Mouse (Mus musculus) midbrain, postnatal 0 days (tissue): ENCODE data around the gene Cga. TPM values are rescaled to one million over a fixed set of nuclear protein-coding genes. Genes with fewer than 3 reads are reported as not detected.

Experiments
- ATAC-seq: fragments of 200-750 bp; cut with Nextera tagmentation; 2 replicates; pipeline ENCODE4 v1.8.0; 2017; ENCODE audit warnings: moderate number of reproducible peaks, mild to moderate bottlenecking, moderate TSS enrichment, moderate library complexity; ENCODE audit not compliant: low FRiP score
- DNase-seq: peaks from one replicate; pipeline ENCODE4 v3.0.0-alpha.2; 2015; ENCODE audit warnings: low spot score
- H3K27ac ChIP-seq: fragments of 300-500 bp; sonication (generic); 2 replicates; pipeline ENCODE4 v1.5.1; 2014; ENCODE audit warnings: low read depth, mild to moderate bottlenecking, low read length, mixed read lengths
- H3K27me3 ChIP-seq: fragments of 300-500 bp; sonication (generic); 2 replicates; pipeline ENCODE4 v1.6.1; 2014; ENCODE audit warnings: low read length, control low read depth, mixed read lengths; ENCODE audit not compliant: insufficient read depth
- H3K36me3 ChIP-seq: fragments of 300-500 bp; sonication (generic); 2 replicates; pipeline ENCODE4 v1.6.1; 2014; ENCODE audit warnings: low read length, control low read depth, mixed read lengths; ENCODE audit not compliant: insufficient read depth
- H3K4me1 ChIP-seq: fragments of 300-500 bp; sonication (generic); 2 replicates; pipeline ENCODE4 v1.6.1; 2014; ENCODE audit warnings: mild to moderate bottlenecking, control low read depth, antibody characterized with exemption, low read length, mixed read lengths; ENCODE audit not compliant: insufficient read depth
- H3K4me2 ChIP-seq: fragments of 300-500 bp; sonication (generic); 2 replicates; pipeline ENCODE4 v1.6.1; 2014; ENCODE audit warnings: low read depth, mild to moderate bottlenecking, low read length, mixed read lengths; ENCODE audit not compliant: poor library complexity, severe bottlenecking
- H3K4me3 ChIP-seq: fragments of 300-500 bp; sonication (generic); 2 replicates; pipeline ENCODE4 v1.5.1; 2014; ENCODE audit warnings: low read depth, mild to moderate bottlenecking, low read length, moderate library complexity
- H3K9ac ChIP-seq: fragments of 300-500 bp; sonication (generic); replicated peaks from 2 replicates; pipeline ENCODE4 v1.6.1; 2014; ENCODE audit warnings: mild to moderate bottlenecking, low read length, moderate library complexity, mixed read lengths; ENCODE audit not compliant: poor library complexity, severe bottlenecking
- H3K9me3 ChIP-seq: fragments of 300-500 bp; sonication (generic); 2 replicates; pipeline ENCODE4 v1.6.1; 2016; ENCODE audit warnings: low read length, control low read depth
- CTCF ChIP-seq: IDR thresholded peaks from 2 replicates; pipeline ENCODE4 v1.5.1; 2016; ENCODE audit warnings: antibody characterized with exemption, mild to moderate bottlenecking
- WGBS: fragments of 180-500 bp; shearing (Covaris S2); extraction: QIAGEN DNeasy Blood & Tissue Kit; methylation state at CpG from one replicate; pipeline ENCODE4 v1.1.7; 2014; 5-methylcytosine and 5-hydroxymethylcytosine counted together
- polyA plus RNA-seq: library from polyadenylated mRNA; unstranded; fragments of >200 nt; fragmentation: Nextera tagmentation; extraction: Ambion mirVana; gene quantifications from 2 replicates; pipeline ENCODE4 v1.2.1, GENCODE M21; 2015
- total RNA-seq: library from RNA; depleted of rRNA; stranded (reverse); fragments of >200 nt; gene quantifications from 2 replicates; pipeline ENCODE4 v1.2.3, GENCODE M21; 2014

Cga gene
- total and polyA plus RNA-seq, 2 experiments from 2014 or later, result not detected

DNA sequence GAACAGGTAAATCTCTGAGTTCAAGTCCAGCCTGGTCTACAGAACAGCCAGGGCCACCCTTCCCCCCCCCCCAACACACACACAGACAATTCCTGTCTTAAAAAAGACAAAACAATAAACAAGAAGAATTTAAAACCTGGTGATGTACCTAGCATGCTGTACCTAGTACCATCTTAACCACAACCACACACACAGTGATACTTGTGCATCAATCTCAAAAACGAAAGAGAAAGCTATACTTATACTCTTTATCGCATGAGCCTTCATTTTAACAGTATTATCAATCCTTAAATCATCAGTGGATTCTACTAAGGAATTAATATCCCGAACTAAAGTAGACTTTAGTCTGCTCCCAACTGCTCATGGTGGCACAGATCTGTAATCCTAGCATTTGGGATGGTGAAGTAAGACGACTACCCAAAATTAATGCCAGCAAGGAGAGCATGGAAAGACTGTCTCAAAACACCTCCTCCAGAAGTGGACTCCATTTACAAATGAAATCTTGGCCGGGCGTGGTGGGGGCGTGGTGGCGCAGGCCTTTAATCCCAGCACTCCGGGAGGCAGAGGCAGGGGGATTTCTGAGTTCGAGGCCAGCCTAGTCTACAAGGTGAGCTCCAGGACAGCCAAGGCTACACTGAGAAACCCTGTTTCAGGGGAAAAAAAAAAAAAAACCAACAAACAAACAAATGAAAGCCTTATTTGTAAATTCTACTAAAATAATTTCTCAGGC is 12.5 kb upstream of the Cga start:
- H3K9ac ChIP-seq, result no peak overlapping the region
- ATAC-seq (no peak), DNase-seq (no peak)
- H3K4me2 ChIP-seq, result peak overlapping the region; percentile 59
- H3K4me3 ChIP-seq, result peak overlapping the region; percentile 99
- no peaks in the 10 kb centered on the region for H3K27me3 ChIP-seq
- no peaks in the 10 kb centered on the region for H3K36me3 ChIP-seq
- 85% methylated on average over 10 of the region's 10 CpGs for WGBS
- H3K9me3 ChIP-seq, result no peaks in the 10 kb centered on the region
- peaks cover 11% of the 10 kb centered on the region for H3K4me1 ChIP-seq
- no peak overlapping the region for H3K27ac ChIP-seq
- no peak for TF ChIP-seq CTCF

- no peaks in the 10 kb centered on the region for H3K9me3 ChIP-seq
- ATAC-seq (no peak), DNase-seq (no peak)
- no peaks in the 10 kb centered on the region for H3K36me3 ChIP-seq
- H3K4me3 ChIP-seq, result peak overlapping the region; percentile 99
- H3K4me1 ChIP-seq, result peaks cover 12% of the 10 kb centered on the region
- WGBS, result 5% methylated on average over 4 of the region's 4 CpGs
- H3K27ac ChIP-seq, result peak overlapping the region; percentile 96; the same call in 1 of the 2 replicates
- no peaks in the 10 kb centered on the region for H3K27me3 ChIP-seq
- TF ChIP-seq CTCF, result no peak
- peak overlapping the region; percentile 96 for H3K9ac ChIP-seq
- peak overlapping the region; percentile 59 for H3K4me2 ChIP-seq
Measured at GRCm38 (mm10) chr4:34881851-34882250, 11.7 kb upstream of the Cga start.

- peak overlapping the region; percentile 96 for H3K9ac ChIP-seq
- H3K36me3 ChIP-seq, result no peaks in the 10 kb centered on the region
- peak overlapping the region; percentile 59 for H3K4me2 ChIP-seq
- H3K9me3 ChIP-seq, result no peaks in the 10 kb centered on the region
- TF ChIP-seq CTCF, result no peak
- H3K27ac ChIP-seq, result peak overlapping the region; percentile 96
- H3K27me3 ChIP-seq, result no peaks in the 10 kb centered on the region
- ATAC-seq, result peak; percentile 68
- DNase-seq, result peak; percentile 77
- WGBS, result under 1% methylated on average over 22 of the region's 58 CpGs
- H3K4me3 ChIP-seq, result peak overlapping the region; percentile 99
- peaks cover 12% of the 10 kb centered on the region for H3K4me1 ChIP-seq
Measured at GRCm38 (mm10) chr4:34882291-34882769, 11.2 kb upstream of the Cga start.

DNA sequence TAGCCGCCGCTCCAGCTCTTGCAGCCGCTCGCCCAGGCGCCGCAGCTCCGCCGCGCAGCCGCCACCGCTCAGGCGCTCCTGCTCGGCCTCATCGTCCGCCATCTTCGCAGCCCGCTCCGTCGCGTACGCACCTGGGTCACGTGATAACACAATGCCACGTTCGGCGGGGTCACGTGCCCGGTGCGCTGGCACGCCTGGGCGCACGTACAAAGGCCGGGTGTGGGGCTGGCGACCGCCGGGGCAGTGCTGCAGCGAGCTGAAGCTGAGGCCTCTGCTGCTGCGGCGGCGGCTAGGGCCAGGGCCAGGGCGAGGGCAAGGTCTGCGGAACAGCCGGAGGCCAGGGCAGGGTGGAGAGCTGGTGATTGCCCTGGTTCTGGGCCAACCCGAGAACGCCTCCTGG is 10.8 kb upstream of the Cga start, which contains the start of gene Zfp292:
Gene Zfp292, minus strand, starts transcription at position 143 of the 400 bp plus-strand sequence.
- Histone ChIP-seq H3K9me3 (no peaks in the 10 kb centered on the region), H3K4me2 (peak within 1 kb of the TSS; percentile 59), H3K27ac (peak within 1 kb of the TSS; percentile 96), H3K4me3 (peak within 1 kb of the TSS; percentile 99), H3K27me3 (no peaks in the 10 kb centered on the region), H3K4me1 (peaks cover 12% of the 10 kb centered on the region), H3K36me3 (no peaks in the 10 kb centered on the region), H3K9ac (peak within 1 kb of the TSS; percentile 96)
- DNase-seq, result peak; percentile 95
- WGBS, result under 1% methylated on average over 44 of the region's 44 CpGs
- no peak for TF ChIP-seq CTCF
- ATAC-seq, result peak; percentile 95

GRCm38 (mm10) chr4:34883366-34884029 is 10.1 kb upstream of the Cga start:
- peak overlapping the region; percentile 99 for H3K4me3 ChIP-seq
- peak overlapping the region; percentile 96 for H3K27ac ChIP-seq
- no peak for DNase-seq
- peak overlapping the region; percentile 59 for H3K4me2 ChIP-seq
- WGBS, result 34% methylated on average over 16 of the region's 16 CpGs
- peak overlapping the region; percentile 96 for H3K9ac ChIP-seq
- no peaks in the 10 kb centered on the region for H3K36me3 ChIP-seq
- no peak for ATAC-seq
- H3K9me3 ChIP-seq, result no peaks in the 10 kb centered on the region
- no peak for TF ChIP-seq CTCF
- no peaks in the 10 kb centered on the region for H3K27me3 ChIP-seq
- H3K4me1 ChIP-seq, result peaks cover 12% of the 10 kb centered on the region
